Mouse (Mus musculus) large intestine, adult 2 months (tissue): ENCODE data around the gene Msi1. TPM values are rescaled to one million over a fixed set of nuclear protein-coding genes. Genes with fewer than 3 reads are reported as not detected.

Experiments used
- DNase-seq: peaks from one replicate; pipeline ENCODE4 v3.0.0-alpha.2; 2012; ENCODE audit warnings: low read depth, low spot score
- WGBS: fragments of 180-500 bp; shearing (Covaris S2); methylation state at CpG from one replicate; pipeline ENCODE4 v1.1.7; 2018; 5-methylcytosine and 5-hydroxymethylcytosine counted together
- polyA plus RNA-seq: library from polyadenylated mRNA; depleted of rRNA; stranded (reverse); fragments of >200 nt; gene quantifications from 2 replicates; pipeline ENCODE4 v1.2.3, GENCODE M21; 2012; rRNA removed

Gene Msi1
- 8.7 and 9.9 TPM in 2 replicates for polyA plus RNA-seq

GRCm38 (mm10) chr5:115429359-115430186 is at the start of gene Msi1:
Gene Msi1 (plus strand): TSS chr5:115429599.
- under 1% methylated on average over 101 of the region's 117 CpGs for WGBS

GRCm38 (mm10) chr5:115391935-115392334 is 37.5 kb upstream of the Msi1 start:
- DNase-seq: no peak
- WGBS: 17% methylated on average over 9 of the region's 9 CpGs

More at GRCm38 (mm10) chr5:115429359-115430186, at the start of gene Msi1:
- DNase-seq: no peak

GRCm38 (mm10) chr5:115392969-115393368 is 36.4 kb upstream of the Msi1 start:
- 61% methylated on average over 1 of the region's 1 CpGs for WGBS
- no peak for DNase-seq

GRCm38 (mm10) chr5:115394223-115394622 is 35.2 kb upstream of the Msi1 start:
- no peak for DNase-seq
- WGBS: 14% methylated on average over 8 of the region's 8 CpGs

GRCm38 (mm10) chr5:115394836-115395235 is 34.6 kb upstream of the Msi1 start:
- 18% methylated on average over 10 of the region's 10 CpGs for whole genome bisulfite sequencing

GRCm38 (mm10) chr5:115396654-115397053 is 32.7 kb upstream of the Msi1 start:
- DNase-seq: no peak
- 70% methylated on average over 11 of the region's 11 CpGs for WGBS

More at GRCm38 (mm10) chr5:115394836-115395235, 34.6 kb upstream of the Msi1 start:
- no peak for DNase-seq

- DNase-seq: no peak
- WGBS: 10% methylated on average over 48 of the region's 48 CpGs
These were observed 31.3 kb upstream of the Msi1 start for GRCm38 (mm10) chr5:115397839-115398780.

GRCm38 (mm10) chr5:115402063-115402462 is 27.3 kb upstream of the Msi1 start:
- WGBS: 93% methylated on average over 8 of the region's 8 CpGs
- DNase-seq: no peak

- WGBS: 27% methylated on average over 17 of the region's 17 CpGs
- no peak for DNase-seq
These were observed 25.8 kb upstream of the Msi1 start for GRCm38 (mm10) chr5:115403436-115404140.

GRCm38 (mm10) chr5:115404241-115404794 is 25.1 kb upstream of the Msi1 start:
- DNase-seq: no peak
- WGBS: 3% methylated on average over 18 of the region's 18 CpGs

- no peak for DNase-seq
- 84% methylated on average over 8 of the region's 8 CpGs for WGBS
These were observed 24.2 kb upstream of the Msi1 start for GRCm38 (mm10) chr5:115405205-115405604.

GRCm38 (mm10) chr5:115408110-115408509 is 21.3 kb upstream of the Msi1 start:
- 25% methylated on average over 9 of the region's 9 CpGs for WGBS
- DNase-seq: no peak

- DNase-seq: no peak
These were observed 14.0 kb upstream of the Msi1 start for GRCm38 (mm10) chr5:115415111-115416085.

GRCm38 (mm10) chr5:115428831-115429358 is 504 bp upstream of the Msi1 start:
- no peak for DNase-seq
- 7% methylated on average over 20 of the region's 20 CpGs for WGBS

More at GRCm38 (mm10) chr5:115415111-115416085, 14.0 kb upstream of the Msi1 start:
- 54% methylated on average over 24 of the region's 24 CpGs for WGBS

GRCm38 (mm10) chr5:115430187-115430960 is 975 bp downstream of the Msi1 start:
- WGBS: 3% methylated on average over 61 of the region's 73 CpGs
- no peak for DNase-seq

GRCm38 (mm10) chr5:115431061-115431897 is 1.9 kb downstream of the Msi1 start:
- DNase-seq: no peak

More at GRCm38 (mm10) chr5:115431061-115431897, 1.9 kb downstream of the Msi1 start:
- WGBS: 17% methylated on average over 14 of the region's 14 CpGs
